Mouse (Mus musculus): ENCODE results near the gene Dvl2. TPM values are rescaled to one million over a fixed set of nuclear protein-coding genes. Genes with fewer than 3 reads are reported as not detected.

The Dvl2 gene
- polyA plus RNA-seq, 1 experiment from 2014 or later: 6.4 TPM

DNA sequence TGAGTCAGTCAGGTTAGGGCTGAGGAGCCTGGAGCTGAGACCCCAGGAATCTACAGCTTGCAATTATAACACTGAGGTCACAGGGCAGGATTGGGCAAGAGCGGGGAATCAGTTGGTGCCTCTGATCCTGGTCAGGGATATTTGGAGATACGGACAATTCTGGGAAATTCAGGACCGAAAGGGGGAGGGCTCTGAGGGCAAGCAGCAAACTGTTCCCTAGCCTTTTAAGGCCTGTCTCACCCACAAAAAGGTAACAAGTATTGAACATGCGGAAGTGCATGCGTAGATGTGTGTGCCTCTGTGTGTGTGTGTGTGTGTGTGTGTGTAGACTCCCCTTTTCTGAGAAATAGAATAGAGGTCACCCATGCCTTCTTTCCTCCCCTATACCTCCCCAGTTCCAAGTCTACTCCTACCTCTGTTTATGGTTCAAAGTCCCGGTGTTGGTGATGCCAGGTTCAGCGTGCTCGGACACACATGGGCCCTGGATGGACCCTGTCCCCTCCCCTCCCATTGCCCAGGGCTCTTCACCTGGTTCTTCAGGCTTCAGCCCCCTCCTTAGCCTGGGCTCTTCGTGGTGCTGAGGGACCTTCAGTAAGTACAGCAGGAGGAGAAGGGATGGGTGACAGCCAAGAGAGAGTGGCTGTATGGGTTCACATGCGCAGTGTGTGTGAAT is 53.6 kb downstream of the Dvl2 start, which contains the start of gene Asgr1:
Asgr1 (plus strand) TSS at position 188 of the 673 bp plus-strand sequence.
- ATAC-seq (ENCODE audit: low read depth) (peak; percentile 43), DNase-seq (no peak)
- no peak within 1 kb of the TSS for H3K9ac ChIP-seq
- WGBS (ENCODE audit: insufficient replicate concordance): 69% methylated on average over 10 of the region's 10 CpGs
- H3K4me1 ChIP-seq (replicated peaks): peaks cover 11% of the 10 kb centered on the region
- H3K27me3 ChIP-seq: no peaks in the 10 kb centered on the region
- H3K27ac ChIP-seq: no peak within 1 kb of the TSS
- H3K4me3 ChIP-seq (replicated peaks): no peak within 1 kb of the TSS
- no peak within 1 kb of the TSS for H3K4me2 ChIP-seq
- H3K36me3 ChIP-seq: no peaks in the 10 kb centered on the region
- H3K9me3 ChIP-seq (replicated peaks): no peaks in the 10 kb centered on the region

DNA sequence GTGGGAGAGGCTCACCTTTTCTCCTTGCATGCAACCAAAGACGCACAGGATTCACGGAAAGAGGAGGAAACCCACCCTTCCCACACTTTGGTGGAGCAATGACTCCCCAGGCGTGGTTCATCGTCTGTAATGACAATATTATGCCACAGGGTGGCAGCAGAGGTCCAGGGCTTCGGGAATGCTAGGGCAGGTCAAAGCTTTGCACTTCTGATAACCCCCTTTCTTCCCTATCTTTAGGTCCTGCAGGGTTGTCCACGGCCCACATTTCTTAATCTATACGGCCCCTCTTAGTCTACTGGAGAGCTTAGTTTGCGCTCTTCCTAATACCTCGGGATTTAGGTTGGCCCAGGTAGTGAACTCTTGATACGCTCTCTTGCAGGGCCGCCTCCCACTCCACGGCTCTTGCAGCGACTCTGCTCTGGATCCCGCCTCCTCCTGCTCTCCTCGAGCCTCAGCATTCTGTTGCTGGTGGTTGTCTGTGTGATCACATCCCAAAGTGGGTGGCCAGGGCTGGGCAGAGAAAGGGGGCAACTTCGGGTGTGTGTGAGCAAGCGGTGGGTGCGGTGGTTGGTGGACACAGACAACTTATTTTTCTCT is 55.3 kb downstream of the Dvl2 start:
- peak; percentile 61 for DNase-seq
- ATAC-seq (ENCODE audit: low read depth): peak; percentile 37
- Histone ChIP-seq H3K27ac (no peak overlapping the region), H3K9ac (no peak overlapping the region), H3K4me3 (replicated peaks) (no peak overlapping the region), H3K27me3 (no peaks in the 10 kb centered on the region), H3K4me2 (peak overlapping the region; percentile 34), H3K4me1 (replicated peaks) (peaks cover 11% of the 10 kb centered on the region), H3K36me3 (no peaks in the 10 kb centered on the region), H3K9me3 (replicated peaks) (no peaks in the 10 kb centered on the region)
- WGBS (ENCODE audit: insufficient replicate concordance): 27% methylated on average over 17 of the region's 18 CpGs

DNA sequence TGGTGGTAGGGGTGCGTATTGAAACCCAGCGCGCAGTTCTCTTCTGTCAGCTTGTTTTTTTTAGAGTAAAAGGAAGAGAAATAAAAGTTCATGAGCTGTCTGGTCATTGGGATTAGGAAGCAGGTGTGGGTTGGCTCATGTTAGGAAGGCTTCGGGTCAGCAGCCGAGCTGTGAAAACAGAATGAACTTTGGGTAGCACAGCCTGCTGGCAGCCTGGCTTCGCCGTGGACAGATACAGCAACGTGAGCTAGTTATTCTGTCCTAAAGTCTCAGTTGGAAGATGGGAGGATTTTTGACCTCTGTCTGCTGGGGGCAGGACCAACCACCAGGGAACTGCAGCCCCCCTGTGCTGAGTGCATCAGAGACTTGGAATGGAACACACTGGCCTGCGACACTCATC is 57.4 kb downstream of the Dvl2 start:
- ATAC-seq (ENCODE audit: low read depth) (no peak), DNase-seq (no peak)
- Histone ChIP-seq H3K4me1 (replicated peaks) (peaks cover 11% of the 10 kb centered on the region), H3K4me2 (no peak overlapping the region), H3K27me3 (no peaks in the 10 kb centered on the region), H3K36me3 (no peaks in the 10 kb centered on the region), H3K9ac (no peak overlapping the region), H3K27ac (no peak overlapping the region), H3K4me3 (replicated peaks) (no peak overlapping the region), H3K9me3 (replicated peaks) (no peaks in the 10 kb centered on the region)
- 81% methylated on average over 9 of the region's 9 CpGs for WGBS (ENCODE audit: insufficient replicate concordance)

- Histone ChIP-seq H3K4me3 (replicated peaks) (no peak overlapping the region), H3K4me2 (no peak overlapping the region), H3K9ac (no peak overlapping the region), H3K27ac (no peak overlapping the region), H3K9me3 (replicated peaks) (no peaks in the 10 kb centered on the region), H3K36me3 (no peaks in the 10 kb centered on the region), H3K4me1 (replicated peaks) (peaks cover 6% of the 10 kb centered on the region), H3K27me3 (no peaks in the 10 kb centered on the region)
- ATAC-seq (ENCODE audit: low read depth): no peak
- DNase-seq: no peak
- 44% methylated on average over 6 of the region's 6 CpGs for WGBS (ENCODE audit: insufficient replicate concordance)
These were observed 59.5 kb downstream of the Dvl2 start for GRCm38 (mm10) chr11:70059930-70060329.

MicroRNAs encoded within 50 kb of the gene (microRNA counts, 519-probe panel; counts per million panel counts)
- microRNA mmu-miR-324-3p: 114 counts per million
- 114 counts per million for microRNA mmu-miR-324-5p

Small RNAs within 50 kb of the gene (microRNA-seq; reads per million reads assigned to microRNA genes)
- gene Gm44349 (1.5 reads per million), gene Mir324 (2,766 reads per million, percentile 85 among the genes with 10 or more reads in this experiment)

Other genes starting within 250 kb of the Dvl2 start
- gene Polr2a, start 242.0 kb upstream of the Dvl2 start, polyA plus RNA-seq (2015; fragmentation: Nextera tagmentation; extraction: Ambion mirVana): 9.6 and 10.8 TPM in 2 replicates
- gene Slc35g3, start 238.6 kb upstream of the Dvl2 start, polyA plus RNA-seq (2015; fragmentation: Nextera tagmentation; extraction: Ambion mirVana): not detected in 2 replicates
- 0.38 and 0.43 TPM in 2 replicates for gene Zbtb4, start 234.7 kb upstream of the Dvl2 start, polyA plus RNA-seq (2015; fragmentation: Nextera tagmentation; extraction: Ambion mirVana)
- 0.43 and 0.59 TPM in 2 replicates for gene Chrnb1, start 204.7 kb upstream of the Dvl2 start, polyA plus RNA-seq (2015; fragmentation: Nextera tagmentation; extraction: Ambion mirVana)
- 0.07 and 0.20 TPM in 2 replicates for gene Fgf11, start 198.7 kb upstream of the Dvl2 start, polyA plus RNA-seq (2015; fragmentation: Nextera tagmentation; extraction: Ambion mirVana)
- 0.46 and 0.50 TPM in 2 replicates for gene Tmem102, start 195.0 kb upstream of the Dvl2 start, polyA plus RNA-seq (2015; fragmentation: Nextera tagmentation; extraction: Ambion mirVana)
- not detected in 2 replicates for gene Gm39566, start 185.3 kb upstream of the Dvl2 start, polyA plus RNA-seq (2015; fragmentation: Nextera tagmentation; extraction: Ambion mirVana)
- gene Spem2, start 182.1 kb upstream of the Dvl2 start, polyA plus RNA-seq (2015; fragmentation: Nextera tagmentation; extraction: Ambion mirVana): not detected in 2 replicates
- not detected in 2 replicates for gene Spem1, start 178.4 kb upstream of the Dvl2 start, polyA plus RNA-seq (2015; fragmentation: Nextera tagmentation; extraction: Ambion mirVana)
- 0.68 and 0.75 TPM in 2 replicates for gene Nlgn2, start 162.8 kb upstream of the Dvl2 start, polyA plus RNA-seq (2015; fragmentation: Nextera tagmentation; extraction: Ambion mirVana)
- gene Tmem256, start 162.1 kb upstream of the Dvl2 start, polyA plus RNA-seq (2015; fragmentation: Nextera tagmentation; extraction: Ambion mirVana): 321 and 345 TPM in 2 replicates
- gene Plscr3, start 154.2 kb upstream of the Dvl2 start, polyA plus RNA-seq (2015; fragmentation: Nextera tagmentation; extraction: Ambion mirVana): 28.0 and 29.9 TPM in 2 replicates
- 0.76 and 1.5 TPM in 2 replicates for gene Tnk1, start 141.9 kb upstream of the Dvl2 start, polyA plus RNA-seq (2015; fragmentation: Nextera tagmentation; extraction: Ambion mirVana)
- gene Tmem95, start 122.6 kb upstream of the Dvl2 start, polyA plus RNA-seq (2015; fragmentation: Nextera tagmentation; extraction: Ambion mirVana): not detected in 2 replicates
- 0.89 and 1.3 TPM in 2 replicates for gene Kctd11, start 119.2 kb upstream of the Dvl2 start, polyA plus RNA-seq (2015; fragmentation: Nextera tagmentation; extraction: Ambion mirVana)
- 4.4 and 4.9 TPM in 2 replicates for gene Acap1, start 105.1 kb upstream of the Dvl2 start, polyA plus RNA-seq (2015; fragmentation: Nextera tagmentation; extraction: Ambion mirVana)
- 0.89 and 1.0 TPM in 2 replicates for gene 2810408A11Rik, start 99.6 kb upstream of the Dvl2 start, polyA plus RNA-seq (2015; fragmentation: Nextera tagmentation; extraction: Ambion mirVana)
- 2.3 and 2.8 TPM in 2 replicates for gene Neurl4, start 99.5 kb upstream of the Dvl2 start, polyA plus RNA-seq (2015; fragmentation: Nextera tagmentation; extraction: Ambion mirVana)
- 107 and 116 TPM in 2 replicates for gene Gps2, start 86.7 kb upstream of the Dvl2 start, polyA plus RNA-seq (2015; fragmentation: Nextera tagmentation; extraction: Ambion mirVana)
- gene Eif5a, start 78.6 kb upstream of the Dvl2 start, polyA plus RNA-seq (2015; fragmentation: Nextera tagmentation; extraction: Ambion mirVana): 1,847 and 1,941 TPM in 2 replicates
- 0.28 and 0.30 TPM in 2 replicates for gene Ybx2, start 64.8 kb upstream of the Dvl2 start, polyA plus RNA-seq (2015; fragmentation: Nextera tagmentation; extraction: Ambion mirVana)
- 14.2 TPM in 2 replicates for gene Slc2a4, start 52.4 kb upstream of the Dvl2 start, polyA plus RNA-seq (2015; fragmentation: Nextera tagmentation; extraction: Ambion mirVana)
- 2.4 and 4.2 TPM in 2 replicates for gene Cldn7, start 35.8 kb upstream of the Dvl2 start, polyA plus RNA-seq (2015; fragmentation: Nextera tagmentation; extraction: Ambion mirVana)
- gene Ctdnep1, start 19.4 kb upstream of the Dvl2 start, polyA plus RNA-seq (2015; fragmentation: Nextera tagmentation; extraction: Ambion mirVana): 8.7 and 10.1 TPM in 2 replicates
- gene Elp5, start 18.1 kb upstream of the Dvl2 start, polyA plus RNA-seq (2015; fragmentation: Nextera tagmentation; extraction: Ambion mirVana): 84.9 and 86.9 TPM in 2 replicates
- 259 and 294 TPM in 2 replicates for gene Gabarap, start 9.5 kb upstream of the Dvl2 start, polyA plus RNA-seq (2015; fragmentation: Nextera tagmentation; extraction: Ambion mirVana)
- gene Phf23, start 4.8 kb upstream of the Dvl2 start, polyA plus RNA-seq (2015; fragmentation: Nextera tagmentation; extraction: Ambion mirVana): 29.8 and 32.7 TPM in 2 replicates
- gene Acadvl, start 14.8 kb downstream of the Dvl2 start, polyA plus RNA-seq (2015; fragmentation: Nextera tagmentation; extraction: Ambion mirVana): 83.7 and 87.2 TPM in 2 replicates
- gene Dlg4, start 16.3 kb downstream of the Dvl2 start, polyA plus RNA-seq (2015; fragmentation: Nextera tagmentation; extraction: Ambion mirVana): 1.1 and 1.2 TPM in 2 replicates
- 1.4 and 1.8 TPM in 2 replicates for gene Asgr1, start 53.5 kb downstream of the Dvl2 start, polyA plus RNA-seq (2015; fragmentation: Nextera tagmentation; extraction: Ambion mirVana)
- gene Asgr2, start 92.0 kb downstream of the Dvl2 start, polyA plus RNA-seq (2015; fragmentation: Nextera tagmentation; extraction: Ambion mirVana): 5.2 and 5.7 TPM in 2 replicates
- gene Mgl2, start 129.7 kb downstream of the Dvl2 start, polyA plus RNA-seq (2015; fragmentation: Nextera tagmentation; extraction: Ambion mirVana): 1.2 and 1.3 TPM in 2 replicates
- 0.27 and 0.32 TPM in 2 replicates for gene Clec10a, start 155.6 kb downstream of the Dvl2 start, polyA plus RNA-seq (2015; fragmentation: Nextera tagmentation; extraction: Ambion mirVana)
- gene Slc16a11, start 212.2 kb downstream of the Dvl2 start, polyA plus RNA-seq (2015; fragmentation: Nextera tagmentation; extraction: Ambion mirVana): 0.73 and 0.83 TPM in 2 replicates
- gene Slc16a13, start 220.5 kb downstream of the Dvl2 start, polyA plus RNA-seq (2015; fragmentation: Nextera tagmentation; extraction: Ambion mirVana): 4.8 and 7.5 TPM in 2 replicates
- 1.6 and 1.8 TPM in 2 replicates for gene Bcl6b, start 229.2 kb downstream of the Dvl2 start, polyA plus RNA-seq (2015; fragmentation: Nextera tagmentation; extraction: Ambion mirVana)
- gene 0610010K14Rik, start 237.3 kb downstream of the Dvl2 start, polyA plus RNA-seq (2015; fragmentation: Nextera tagmentation; extraction: Ambion mirVana): 82.5 and 85.7 TPM in 2 replicates
- gene Gm21988, start 239.2 kb downstream of the Dvl2 start, polyA plus RNA-seq (2015; fragmentation: Nextera tagmentation; extraction: Ambion mirVana): 6.5 and 7.1 TPM in 2 replicates
- 155 and 175 TPM in 2 replicates for gene Rnasek, start 239.2 kb downstream of the Dvl2 start, polyA plus RNA-seq (2015; fragmentation: Nextera tagmentation; extraction: Ambion mirVana)